Mouse (Mus musculus) kidney, postnatal 10 days (tissue): ENCODE measurements around the gene Mob3a.

Experiments
- DNase-seq: peaks from one replicate; pipeline ENCODE4 v3.0.0; 2021; ENCODE audit warnings: mixed read lengths

Mob3a gene

GRCm38 (mm10) chr10:80701721-80702535 lies at the start of gene Mob3a, which contains the start of gene Izumo4:
Gene Mob3a (minus strand): TSS chr10:80701977.
Gene Izumo4 (plus strand): TSS chr10:80702184.
- DNase-seq = peak; percentile 99

- DNase-seq = peak; percentile 73
Observed at GRCm38 (mm10) chr10:80751188-80751832, 49.5 kb upstream of the Mob3a start.

GRCm38 (mm10) chr10:80748609-80749008 lies 46.8 kb upstream of the Mob3a start:
- peak; percentile 87 for DNase-seq

GRCm38 (mm10) chr10:80747410-80747809 lies 45.6 kb upstream of the Mob3a start:
- peak; percentile 88 for DNase-seq

- peak; percentile 80 for DNase-seq
Observed at GRCm38 (mm10) chr10:80744262-80744661, 42.5 kb upstream of the Mob3a start.

GRCm38 (mm10) chr10:80742180-80742978 lies 40.6 kb upstream of the Mob3a start, which contains the start of gene Ap3d1:
Gene Ap3d1 (minus strand): TSS chr10:80742264.
- peak; percentile 98 for DNase-seq

- DNase-seq = peak; percentile 45
Observed at GRCm38 (mm10) chr10:80741634-80742179, 39.9 kb upstream of the Mob3a start.

- peak; percentile 45 for DNase-seq
Observed at GRCm38 (mm10) chr10:80741146-80741545, 39.4 kb upstream of the Mob3a start.

GRCm38 (mm10) chr10:80738657-80739056 lies 36.9 kb upstream of the Mob3a start:
- DNase-seq = no peak

- DNase-seq = no peak
Observed at GRCm38 (mm10) chr10:80736731-80737130, 35.0 kb upstream of the Mob3a start.

- DNase-seq = no peak
Observed at GRCm38 (mm10) chr10:80732611-80733101, 30.9 kb upstream of the Mob3a start.

GRCm38 (mm10) chr10:80727369-80728127 lies 25.8 kb upstream of the Mob3a start:
- no peak for DNase-seq

- DNase-seq = no peak
Observed at GRCm38 (mm10) chr10:80717281-80717680, 15.5 kb upstream of the Mob3a start.

- DNase-seq = no peak
Observed at GRCm38 (mm10) chr10:80710834-80711233, 9.1 kb upstream of the Mob3a start.

- DNase-seq = no peak
Observed at GRCm38 (mm10) chr10:80705479-80705878, 3.7 kb upstream of the Mob3a start.

GRCm38 (mm10) chr10:80705033-80705432 lies 3.3 kb upstream of the Mob3a start:
- DNase-seq = no peak

- DNase-seq = no peak
Observed at GRCm38 (mm10) chr10:80704418-80704817, 2.6 kb upstream of the Mob3a start.

GRCm38 (mm10) chr10:80703643-80704042 lies 1.9 kb upstream of the Mob3a start:
- DNase-seq = no peak

- peak; percentile 97 for DNase-seq
Observed at GRCm38 (mm10) chr10:80702536-80703390, 986 bp upstream of the Mob3a start.

- no peak for DNase-seq
Observed at GRCm38 (mm10) chr10:80700732-80701131, 1.0 kb downstream of the Mob3a start.

- DNase-seq = no peak
Observed at GRCm38 (mm10) chr10:80700038-80700504, 1.7 kb downstream of the Mob3a start.
